Mouse (Mus musculus) adrenal gland (tissue): Measurements from ENCODE around the gene Atp8b3.

ENCODE experiments used
- intact Hi-C: fragments of 180-260 bp; cut with DNase I; formaldehyde crosslinking; loops from one replicate; pipeline ENCODE4 v1.15.1; 2025

Gene Atp8b3

GRCm38 (mm10) chr10:80569664-80570066 is 30.7 kb upstream of the Atp8b3 start:
- intact Hi-C loops, result no loop called here

GRCm38 (mm10) chr10:80568876-80569275 is 30.0 kb upstream of the Atp8b3 start:
- intact Hi-C loops, result no loop called here

GRCm38 (mm10) chr10:80566375-80567092 is 27.6 kb upstream of the Atp8b3 start:
- intact Hi-C loops, result no loop called here

GRCm38 (mm10) chr10:80561116-80561944 is 22.4 kb upstream of the Atp8b3 start, which contains the start of gene Rexo1:
Rexo1 (minus strand) TSS chr10:80561560.
- intact Hi-C loops, result no loop called here

- intact Hi-C loops, result no loop called here
Observed at GRCm38 (mm10) chr10:80560621-80561020, 21.7 kb upstream of the Atp8b3 start.

- intact Hi-C loops, result loop anchor here (5.0 kb wide), 2 partner anchors 52 to 182 kb away; no protein-coding TSS in a partner anchor
Observed at GRCm38 (mm10) chr10:80559431-80559830, 20.5 kb upstream of the Atp8b3 start.

- intact Hi-C loops, result loop anchor here (2.0 to 5.0 kb wide), 3 partner anchors 50 to 180 kb away; no protein-coding TSS in a partner anchor
Observed at GRCm38 (mm10) chr10:80557346-80557965, 18.5 kb upstream of the Atp8b3 start.

GRCm38 (mm10) chr10:80553997-80554396 is 15.1 kb upstream of the Atp8b3 start:
- intact Hi-C loops, result no loop called here

GRCm38 (mm10) chr10:80553575-80553974 is 14.7 kb upstream of the Atp8b3 start:
- intact Hi-C loops, result no loop called here

- intact Hi-C loops, result no loop called here
Observed at GRCm38 (mm10) chr10:80552364-80552763, 13.4 kb upstream of the Atp8b3 start.

- intact Hi-C loops, result no loop called here
Observed at GRCm38 (mm10) chr10:80549279-80549678, 10.4 kb upstream of the Atp8b3 start.

- intact Hi-C loops, result no loop called here
Observed at GRCm38 (mm10) chr10:80548428-80549006, 9.6 kb upstream of the Atp8b3 start.

GRCm38 (mm10) chr10:80547539-80547938 is 8.6 kb upstream of the Atp8b3 start:
- intact Hi-C loops, result no loop called here

GRCm38 (mm10) chr10:80546945-80547344 is 8.0 kb upstream of the Atp8b3 start:
- intact Hi-C loops, result no loop called here

- intact Hi-C loops, result no loop called here
Observed at GRCm38 (mm10) chr10:80545590-80545989, 6.7 kb upstream of the Atp8b3 start.

GRCm38 (mm10) chr10:80543873-80544272 is 4.9 kb upstream of the Atp8b3 start:
- intact Hi-C loops, result no loop called here

- intact Hi-C loops, result no loop called here
Observed at GRCm38 (mm10) chr10:80539493-80539892, 569 bp upstream of the Atp8b3 start.

- intact Hi-C loops, result no loop called here
Observed at GRCm38 (mm10) chr10:80538180-80538579, 744 bp downstream of the Atp8b3 start.

- intact Hi-C loops, result no loop called here
Observed at GRCm38 (mm10) chr10:80535711-80536110, 3.2 kb downstream of the Atp8b3 start.

- intact Hi-C loops, result no loop called here
Observed at GRCm38 (mm10) chr10:80535071-80535470, 3.9 kb downstream of the Atp8b3 start.

GRCm38 (mm10) chr10:80533704-80534103 is 5.2 kb downstream of the Atp8b3 start:
- intact Hi-C loops, result no loop called here
